Mouse (Mus musculus): ENCODE results near the gene Gabarapl2.

DNA sequence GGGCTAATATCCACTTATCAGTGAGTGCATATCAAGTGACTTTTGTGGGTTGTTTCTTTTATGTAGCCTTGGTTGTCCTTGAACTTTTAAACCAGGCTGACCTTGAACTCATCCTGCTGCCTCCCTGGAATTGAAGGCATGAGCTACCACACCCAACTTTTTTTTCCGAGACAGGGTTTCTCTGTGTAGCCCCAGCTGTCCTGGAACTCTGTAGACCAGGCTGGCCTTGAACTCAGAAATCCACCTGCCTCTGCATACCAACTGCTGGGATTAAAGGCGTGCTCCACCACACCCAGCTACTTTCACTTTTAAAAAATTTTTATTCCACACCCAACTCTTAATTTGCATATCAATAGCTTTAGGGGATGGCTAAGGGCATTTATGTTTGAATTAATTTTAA, 3.0 kb downstream of the Gabarapl2 start:
- TF ChIP-seq CTCF (IDR thresholded peaks at IDR 0.05; ENCODE audit: low read depth) = no peak
- no peak for TF ChIP-seq EP300 (IDR thresholded peaks at IDR 0.05; ENCODE audit: low read depth)

Measured in heart, postnatal 0 days (tissue).